In genomic region chr3:115845724-115846123, GRCm38 (mm10) we compare ENCODE assay signal across 18 mouse cellular contexts. TPM values are rescaled to one million over a fixed set of nuclear protein-coding genes. Genes with fewer than 3 reads are reported as not detected.
DNase-seq lines count a peak whose midpoint lies in the region; ATAC-seq and TF ChIP-seq lines count a peak whose summit lies in the region.
"Had no signal": no experiment of that assay in that cellular context is flagged by ENCODE, and none has a peak within 500 bp of the region (broad histone marks: within the 10 kb centered on the region; RNA-seq: fewer than 3 reads in every experiment).

No protein-coding gene starts in this region.

- H3K9me3 ChIP-seq in forebrain, embryonic 12.5 days = no peaks in the 10 kb centered on the region
- H3K9me3 ChIP-seq: heart, embryonic 13.5 days; liver, embryonic 12.5 days; midbrain, embryonic 10.5 days had no signal

- no peak for TF ChIP-seq CTCF in lung, adult 2 months (IDR thresholded peaks at IDR 0.05; ENCODE audit: insufficient read depth, low read length)

- peak overlapping the region; percentile 36; the same call in 1 of the 2 replicates for H3K27ac ChIP-seq in forebrain, embryonic 12.5 days
- H3K27ac ChIP-seq: heart, embryonic 13.5 days; liver, embryonic 12.5 days; midbrain, embryonic 10.5 days had no signal

- H3K36me3 ChIP-seq in forebrain, embryonic 12.5 days (replicated peaks) = no peaks in the 10 kb centered on the region
- H3K36me3 ChIP-seq: heart, embryonic 13.5 days; liver, embryonic 12.5 days; midbrain, embryonic 10.5 days had no signal

- H3K4me3 ChIP-seq in lung, adult 2 months (replicated peaks; ENCODE audit: extremely low read depth, low read depth, low read length) = no peak overlapping the region
- H3K4me3 ChIP-seq in forebrain, embryonic 12.5 days (replicated peaks) = no peak overlapping the region
- H3K4me3 ChIP-seq: erythroblast, embryonic 14.5 days; heart, embryonic 13.5 days; liver, embryonic 12.5 days; midbrain, embryonic 10.5 days had no signal

- 56% methylated on average over 1 of the region's 1 CpGs for WGBS in lung, adult 2 months
- WGBS in forebrain, embryonic 12.5 days = 28% methylated on average over 1 of the region's 1 CpGs

- H3K4me2 ChIP-seq in forebrain, embryonic 12.5 days = no peak overlapping the region
- H3K4me2 ChIP-seq: heart, embryonic 13.5 days; liver, embryonic 12.5 days had no signal

- H3K4me1 ChIP-seq in lung, adult 2 months (ENCODE audit: control insufficient read depth, insufficient read depth, low read length) = no peaks in the 10 kb centered on the region
- H3K4me1 ChIP-seq in forebrain, embryonic 12.5 days = peaks cover 15% of the 10 kb centered on the region
- H3K4me1 ChIP-seq: heart, embryonic 13.5 days; liver, embryonic 12.5 days had no signal

- peak; percentile 47; the same call in 1 of the 2 replicates for ATAC-seq in forebrain, embryonic 12.5 days (ENCODE audit: low FRiP score)
- peak; percentile 35 for ATAC-seq in megakaryocyte progenitor cell, adult 5-6 weeks (replicated peaks; ENCODE audit: poor library complexity)
- ATAC-seq: intestine, embryonic 16.5 days; liver, embryonic 12.5 days; Patski had no signal

- TF ChIP-seq POLR2A in lung, adult 2 months (IDR thresholded peaks at IDR 0.05; ENCODE audit: borderline replicate concordance, extremely low read depth, low read depth, low read length) = no peak

- H3K9ac ChIP-seq in forebrain, embryonic 12.5 days = no peak overlapping the region
- H3K9ac ChIP-seq: heart, embryonic 13.5 days; liver, embryonic 12.5 days had no signal

- DNase-seq in cerebellum, postnatal 10 days = peak; percentile 13 to 35
- no peak for DNase-seq in cerebellum, adult 11 months
- peak; percentile 9 for DNase-seq in lung, postnatal 10 days
- DNase-seq in lung, adult 2 months = no peak
- DNase-seq in adrenal gland, postnatal 4 days (ENCODE audit: low spot score in 2 of 2) = no peak
- no peak for DNase-seq in cerebellum, postnatal 36 days
- DNase-seq: cerebellum, adult 9-10 months; heart, postnatal 4 days; kidney, postnatal 10 days had no signal

- no peaks in the 10 kb centered on the region for H3K27me3 ChIP-seq in forebrain, embryonic 12.5 days
- H3K27me3 ChIP-seq: CH12.LX; heart, embryonic 13.5 days; liver, embryonic 12.5 days; Patski had no signal

RNA-seq across cellular contexts. Expression of gene Dph5, which starts 41.9 kb away (rescaled TPM):
- 3.3 and 4.4 TPM in 2 replicates for polyA plus RNA-seq in lung, adult 2 months (2012; rRNA removed)
- polyA plus RNA-seq in forebrain, embryonic 12.5 days (2016; fragmentation: Nextera tagmentation; extraction: Ambion mirVana) = 26.1 and 28.3 TPM in 2 replicates
- total RNA-seq in megakaryocyte progenitor cell, adult 5-6 weeks (2015) = 34.0 and 51.8 TPM in 2 replicates
- total RNA-seq in megakaryocyte progenitor cell, adult 5-6 weeks (2017) = 60.9 and 69.0 TPM in 2 replicates
- 10 to 100 TPM; 23.0 to 28.8 TPM for total RNA-seq in adrenal gland, postnatal 4 days (2021)

Comparison
In these comparisons a context has a peak if more than half of its experiments do, and no peak if none do; other contexts are left out.
1. DNase-seq: peak in cerebellum, postnatal 10 days (2 of 2) and lung, postnatal 10 days (single experiment); none in cerebellum, adult 11 months (single experiment), lung, adult 2 months (single experiment), adrenal gland, postnatal 4 days (0 of 2) and cerebellum, postnatal 36 days (0 of 2).